Mouse (Mus musculus) kidney, postnatal 0 days (tissue): Measurements from ENCODE around the gene Eif3c. TPM values are rescaled to one million over a fixed set of nuclear protein-coding genes. Genes with fewer than 3 reads are reported as not detected.

Experiments used
- ATAC-seq: fragments of 200-750 bp; cut with Nextera tagmentation; replicated peaks from 2 replicates; pipeline ENCODE4 v1.8.0; 2017; ENCODE audit warnings: low read depth, moderate number of reproducible peaks, moderate TSS enrichment, moderate library complexity; ENCODE audit not compliant: low FRiP score
- DNase-seq: peaks from one replicate; pipeline ENCODE4 v3.0.0-alpha.2; 2016; ENCODE audit warnings: low spot score
- H3K27ac ChIP-seq: fragments of 300-500 bp; sonication (generic); 2 replicates; pipeline ENCODE4 v1.5.1; 2014; ENCODE audit warnings: mild to moderate bottlenecking
- H3K27me3 ChIP-seq: fragments of 300-500 bp; sonication (generic); 2 replicates; pipeline ENCODE4 v1.6.1; 2014; ENCODE audit warnings: low read length, mixed read lengths; ENCODE audit not compliant: insufficient read depth
- H3K36me3 ChIP-seq: fragments of 300-500 bp; sonication (generic); 2 replicates; pipeline ENCODE4 v1.6.1; 2014; ENCODE audit warnings: low read length, mixed read lengths; ENCODE audit not compliant: insufficient read depth
- H3K4me1 ChIP-seq: fragments of 300-500 bp; sonication (generic); replicated peaks from 2 replicates; pipeline ENCODE4 v1.6.1; 2014; ENCODE audit warnings: antibody characterized with exemption, low read length, mixed read lengths; ENCODE audit not compliant: insufficient read depth
- H3K4me2 ChIP-seq: fragments of 300-500 bp; sonication (generic); 2 replicates; pipeline ENCODE4 v1.6.1; 2014; ENCODE audit warnings: mild to moderate bottlenecking, low read length, moderate library complexity, mixed read lengths
- H3K4me3 ChIP-seq: fragments of 300-500 bp; sonication (generic); replicated peaks from 2 replicates; pipeline ENCODE4 v1.5.1; 2014; ENCODE audit warnings: low read depth, low read length
- H3K9ac ChIP-seq: fragments of 300-500 bp; sonication (generic); 2 replicates; pipeline ENCODE4 v1.6.1; 2014; ENCODE audit warnings: low read depth, low read length
- H3K9me3 ChIP-seq: fragments of 300-500 bp; sonication (generic); replicated peaks from 2 replicates; pipeline ENCODE4 v1.6.1; 2016; ENCODE audit warnings: low read length, inconsistent platforms, mixed read lengths
- CTCF ChIP-seq: IDR thresholded peaks from 2 replicates; pipeline ENCODE4 v1.5.1; 2016; ENCODE audit warnings: antibody characterized with exemption, low read depth, mild to moderate bottlenecking, moderate library complexity
- WGBS: fragments of 180-500 bp; shearing (Covaris S2); extraction: QIAGEN DNeasy Blood & Tissue Kit; methylation state at CpG from one replicate; pipeline ENCODE4 v1.1.7; 2014; 5-methylcytosine and 5-hydroxymethylcytosine counted together
- polyA plus RNA-seq: library from polyadenylated mRNA; unstranded; fragments of >200 nt; fragmentation: Nextera tagmentation; extraction: Ambion mirVana; gene quantifications from 2 replicates; pipeline ENCODE4 v1.2.1, GENCODE M21; 2015

The Eif3c gene
- polyA plus RNA-seq, result 213 and 217 TPM in 2 replicates

GRCm38 (mm10) chr7:126566094-126566765 lies at the start of gene Eif3c:
Eif3c (minus strand) TSS chr7:126566411.
- H3K9me3 ChIP-seq, result no peaks in the 10 kb centered on the region
- no peaks in the 10 kb centered on the region for H3K27me3 ChIP-seq
- no peak for TF ChIP-seq CTCF
- DNase-seq (peak; percentile 98), ATAC-seq (peak; percentile 92)
- peak within 1 kb of the TSS; percentile 94 for H3K27ac ChIP-seq
- WGBS, result under 1% methylated on average over 46 of the region's 46 CpGs
- H3K9ac ChIP-seq, result peak within 1 kb of the TSS; percentile 90
- H3K4me1 ChIP-seq, result no peaks in the 10 kb centered on the region
- peak within 1 kb of the TSS; percentile 97 for H3K4me3 ChIP-seq
- peaks cover 30% of the 10 kb centered on the region for H3K36me3 ChIP-seq
- peak within 1 kb of the TSS; percentile 63 for H3K4me2 ChIP-seq

GRCm38 (mm10) chr7:126612736-126613135 lies 46.5 kb upstream of the Eif3c start:
- Histone ChIP-seq H3K4me2 (no peak overlapping the region), H3K9ac (no peak overlapping the region), H3K4me3 (no peak overlapping the region), H3K9me3 (no peaks in the 10 kb centered on the region), H3K27ac (no peak overlapping the region), H3K4me1 (no peaks in the 10 kb centered on the region), H3K27me3 (no peaks in the 10 kb centered on the region), H3K36me3 (no peaks in the 10 kb centered on the region)
- no peak for ATAC-seq
- no peak for TF ChIP-seq CTCF
- DNase-seq, result no peak
- WGBS, result 73% methylated on average over 3 of the region's 3 CpGs

GRCm38 (mm10) chr7:126607796-126608195 lies 41.6 kb upstream of the Eif3c start:
- no peak for TF ChIP-seq CTCF
- Histone ChIP-seq H3K27ac (no peak overlapping the region), H3K27me3 (no peaks in the 10 kb centered on the region), H3K9me3 (no peaks in the 10 kb centered on the region), H3K9ac (no peak overlapping the region), H3K36me3 (no peaks in the 10 kb centered on the region), H3K4me3 (no peak overlapping the region), H3K4me2 (no peak overlapping the region), H3K4me1 (no peaks in the 10 kb centered on the region)
- ATAC-seq, result no peak
- no peak for DNase-seq
- WGBS, result 87% methylated on average over 5 of the region's 5 CpGs

- H3K9ac ChIP-seq, result no peak overlapping the region
- ATAC-seq, result no peak
Observed at GRCm38 (mm10) chr7:126607064-126607463, 40.9 kb upstream of the Eif3c start.

GRCm38 (mm10) chr7:126606611-126607010 lies 40.4 kb upstream of the Eif3c start:
- ATAC-seq (no peak), DNase-seq (peak; percentile 6)
- Histone ChIP-seq H3K4me1 (no peaks in the 10 kb centered on the region), H3K27me3 (no peaks in the 10 kb centered on the region), H3K9me3 (no peaks in the 10 kb centered on the region), H3K36me3 (no peaks in the 10 kb centered on the region), H3K9ac (no peak overlapping the region), H3K27ac (no peak overlapping the region), H3K4me3 (no peak overlapping the region), H3K4me2 (no peak overlapping the region)
- TF ChIP-seq CTCF, result no peak
- WGBS, result 64% methylated on average over 5 of the region's 5 CpGs

More at GRCm38 (mm10) chr7:126607064-126607463, 40.9 kb upstream of the Eif3c start:
- no peak for TF ChIP-seq CTCF
- no peaks in the 10 kb centered on the region for H3K36me3 ChIP-seq
- no peak overlapping the region for H3K4me2 ChIP-seq
- 65% methylated on average over 3 of the region's 3 CpGs for WGBS
- no peaks in the 10 kb centered on the region for H3K4me1 ChIP-seq
- no peaks in the 10 kb centered on the region for H3K9me3 ChIP-seq
- DNase-seq, result peak; percentile 12
- H3K27ac ChIP-seq, result no peak overlapping the region
- H3K4me3 ChIP-seq, result no peak overlapping the region
- H3K27me3 ChIP-seq, result no peaks in the 10 kb centered on the region

GRCm38 (mm10) chr7:126602650-126603049 lies 36.4 kb upstream of the Eif3c start:
- TF ChIP-seq CTCF, result no peak
- Histone ChIP-seq H3K4me3 (no peak overlapping the region), H3K9me3 (no peaks in the 10 kb centered on the region), H3K36me3 (no peaks in the 10 kb centered on the region), H3K27ac (no peak overlapping the region), H3K4me2 (no peak overlapping the region), H3K9ac (no peak overlapping the region), H3K27me3 (no peaks in the 10 kb centered on the region), H3K4me1 (no peaks in the 10 kb centered on the region)
- WGBS, result 87% methylated on average over 3 of the region's 3 CpGs
- ATAC-seq (no peak), DNase-seq (no peak)
